Mouse (Mus musculus) adrenal gland, postnatal 36 days (tissue): ENCODE data around the gene 0610037L13Rik. TPM values are rescaled to one million over a fixed set of nuclear protein-coding genes. Genes with fewer than 3 reads are reported as not detected.

Experiments used
- DNase-seq, 2 experiments: peaks; one replicate each; pipeline ENCODE4 v3.0.0; 2021; ENCODE audit warnings: mixed read lengths in 1 of 2
- long read RNA-seq, 2 experiments: library from polyadenylated mRNA; stranded (forward); transcript quantifications; one replicate each; pipeline ENCODE4 v2.0.0; 2021; ENCODE audit warnings: borderline sequencing depth in 2 of 2
- total RNA-seq, 2 experiments: library from RNA; stranded (reverse); gene quantifications; 2 replicates each; pipeline ENCODE4 v1.2.3; 2021

Gene 0610037L13Rik
- total RNA-seq = 10 to 100 TPM; 77.5 to 94.1 TPM
- long read RNA-seq, experiment 1, transcript 0610037L13Rik-212 (8 exons, 2,997 nt) = major isoform, 46 of 92 reads
- long read RNA-seq, experiment 1, transcript 0610037L13Rik-207 (7 exons, 1,551 nt) = minor isoform, 23 of 92 reads
- long read RNA-seq, experiment 1, partial matches to known transcripts = 18 of 92 reads
- long read RNA-seq, experiment 1, other reads (novel, unspliced or antisense) = 1 of 92 reads
- long read RNA-seq, experiment 2, transcript 0610037L13Rik-212 (8 exons, 2,997 nt) = major isoform, 23 of 41 reads
- long read RNA-seq, experiment 2, transcript 0610037L13Rik-207 (7 exons, 1,551 nt) = minor isoform, 9 of 41 reads
- long read RNA-seq, experiment 2, partial matches to known transcripts = 0 of 41 reads
- long read RNA-seq, experiment 2, other reads (novel, unspliced or antisense) = 9 of 41 reads

DNA sequence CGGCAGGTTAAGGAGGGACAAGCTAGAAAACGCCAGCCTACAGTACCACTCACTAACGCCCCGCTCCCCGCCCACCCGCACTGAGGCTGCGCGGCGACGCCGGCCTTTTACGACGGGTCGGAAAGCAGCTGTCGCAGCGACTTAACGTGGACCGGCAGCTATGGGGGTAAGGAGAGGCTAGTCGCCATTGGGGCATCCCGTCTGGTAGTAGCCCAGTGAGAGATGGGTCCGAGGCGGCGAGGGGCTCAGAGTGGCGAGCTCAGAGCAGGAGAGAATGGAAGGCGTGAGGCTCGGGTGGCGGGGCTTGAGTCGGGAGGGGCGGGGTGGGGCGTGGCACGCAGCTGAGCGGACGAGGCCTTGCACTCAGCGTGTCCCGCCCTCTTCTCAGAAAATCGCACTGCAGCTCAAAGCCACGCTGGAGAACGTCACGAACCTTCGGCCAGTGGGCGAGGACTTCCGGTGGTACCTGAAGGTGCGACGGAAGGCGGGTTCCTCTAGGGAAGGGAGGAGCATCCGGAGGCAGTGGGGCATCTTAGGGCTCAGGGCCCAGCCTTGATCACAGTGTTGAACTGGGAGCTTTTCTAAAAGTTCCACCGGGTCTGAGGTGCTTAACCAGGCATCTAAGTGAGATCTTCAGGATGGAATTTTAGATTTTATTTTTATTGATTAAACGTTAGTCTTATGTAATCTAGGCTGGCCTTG, at the start of gene 0610037L13Rik:
Gene 0610037L13Rik (plus strand): TSS at position 83 of the 702 bp plus-strand sequence.
- peak; percentile 95 for DNase-seq

DNA sequence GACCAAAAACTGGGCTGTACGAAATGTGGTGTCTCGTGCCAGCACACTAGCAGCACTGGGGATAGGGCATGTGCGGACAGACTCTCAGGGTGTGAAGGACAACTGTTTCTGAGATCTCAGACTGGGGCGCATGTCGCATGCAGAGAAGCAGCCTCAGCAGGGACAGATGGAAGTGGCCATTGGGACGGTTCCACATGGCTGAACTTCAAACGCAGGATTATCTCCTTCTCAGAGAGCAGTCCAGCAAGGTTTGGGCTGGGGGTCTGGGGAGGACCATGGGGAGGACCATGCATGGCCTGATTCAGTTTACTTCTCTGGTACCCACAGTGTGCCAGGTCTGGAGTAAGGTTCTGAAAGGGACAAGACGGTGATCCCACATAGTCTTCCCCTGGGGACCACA, 45.9 kb upstream of the 0610037L13Rik start:
- no peak for DNase-seq

DNA sequence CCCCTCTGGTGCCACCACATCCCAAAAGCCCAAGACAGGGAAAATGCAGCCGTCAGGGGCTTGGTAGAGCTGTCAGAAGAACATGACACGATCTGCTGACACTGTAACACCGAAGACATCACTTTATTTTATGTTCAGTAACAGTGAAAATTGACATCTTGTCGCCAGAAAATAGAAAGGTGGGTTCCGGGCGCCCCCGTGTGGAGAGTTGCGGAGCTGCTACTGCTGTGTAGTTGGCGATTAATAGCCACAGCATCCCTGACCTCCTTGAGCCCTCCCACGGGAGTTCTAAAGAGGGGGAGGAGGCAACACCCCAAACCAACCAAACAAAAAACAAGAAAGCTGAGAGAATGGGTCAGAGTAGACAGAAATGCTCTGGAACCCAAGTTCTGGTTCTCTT, 44.6 kb upstream of the 0610037L13Rik start:
- peak; percentile 79 to 82 for DNase-seq

DNA sequence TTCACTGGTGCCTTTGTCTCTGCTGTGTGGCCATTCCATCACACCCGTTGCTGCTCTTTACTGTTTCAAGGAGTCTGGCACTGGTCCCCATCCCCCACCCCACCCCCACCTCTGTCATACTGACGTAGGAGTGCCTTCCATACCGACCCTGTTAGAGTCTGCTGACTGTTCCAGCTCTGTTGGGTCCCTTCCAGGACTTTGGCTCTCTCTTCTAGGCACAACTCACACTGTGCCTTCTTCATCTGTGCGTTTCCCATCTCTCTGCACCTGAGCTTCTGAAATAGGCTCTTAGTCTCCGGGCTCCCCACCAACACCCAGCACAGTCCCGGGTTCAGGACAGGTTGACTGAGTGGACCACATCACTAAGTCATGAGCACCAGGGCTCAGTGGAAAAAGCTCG, 42.8 kb upstream of the 0610037L13Rik start:
- no peak for DNase-seq

DNA sequence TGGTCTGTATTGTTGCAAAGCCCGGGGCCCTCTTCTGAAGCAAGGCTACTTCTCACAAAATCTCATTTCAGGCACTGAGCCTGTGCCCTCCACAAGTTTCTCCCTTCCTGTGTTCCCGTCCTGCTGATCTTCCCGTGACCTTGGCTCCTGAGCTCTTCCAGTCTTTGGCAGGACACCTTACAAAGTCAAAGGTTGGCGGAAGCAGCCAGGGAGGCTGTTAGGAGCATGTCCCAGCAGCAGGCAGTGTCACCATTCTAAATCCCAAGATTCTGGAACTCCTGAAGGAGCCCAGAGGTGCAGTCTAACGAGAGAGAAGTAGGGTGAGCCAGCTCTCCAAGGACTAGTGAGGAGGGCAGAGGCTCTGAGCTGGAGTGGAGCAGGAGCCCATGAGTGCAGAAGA, 41.1 kb upstream of the 0610037L13Rik start:
- peak; percentile 21 to 35 for DNase-seq

DNA sequence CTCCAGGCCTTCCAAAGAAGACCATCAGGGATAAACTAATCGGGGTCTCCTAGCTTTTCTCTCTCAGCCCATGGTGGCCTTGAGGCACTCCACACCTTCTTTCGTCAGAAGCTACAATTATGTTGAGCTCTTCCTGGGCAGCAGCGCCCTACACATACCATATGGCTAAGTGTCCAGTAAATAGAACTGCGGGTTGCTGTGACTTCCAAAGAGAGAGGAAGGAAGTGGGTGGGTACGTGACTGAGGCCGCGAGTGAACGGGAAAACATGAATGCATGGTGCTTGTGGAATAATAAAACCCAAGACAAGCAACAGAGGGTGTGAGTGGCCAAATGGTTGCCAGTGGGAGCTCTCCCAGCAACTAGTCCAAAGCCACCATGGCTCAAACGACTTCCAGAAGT, 40.0 kb upstream of the 0610037L13Rik start:
- DNase-seq = no peak

DNA sequence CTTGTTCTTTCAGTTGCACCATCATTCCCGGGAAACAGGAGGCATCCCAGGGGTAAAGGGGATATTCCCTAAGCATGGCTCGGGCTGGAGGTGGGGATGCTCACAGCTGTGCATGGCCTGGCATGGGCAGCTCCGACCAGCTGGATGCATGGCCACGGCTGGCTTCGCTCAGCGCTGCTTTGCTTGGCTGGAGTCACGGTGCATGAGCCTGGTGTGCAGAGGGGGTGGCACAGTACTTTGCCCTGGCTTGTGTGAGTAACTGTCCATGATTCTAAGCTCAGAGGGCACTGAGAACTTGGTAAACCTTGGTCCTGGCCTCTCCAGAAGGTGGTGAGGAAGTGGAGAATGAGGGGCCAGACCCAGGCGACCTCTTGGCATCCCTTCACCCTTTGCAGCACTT, 39.5 kb upstream of the 0610037L13Rik start:
- no peak for DNase-seq

DNA sequence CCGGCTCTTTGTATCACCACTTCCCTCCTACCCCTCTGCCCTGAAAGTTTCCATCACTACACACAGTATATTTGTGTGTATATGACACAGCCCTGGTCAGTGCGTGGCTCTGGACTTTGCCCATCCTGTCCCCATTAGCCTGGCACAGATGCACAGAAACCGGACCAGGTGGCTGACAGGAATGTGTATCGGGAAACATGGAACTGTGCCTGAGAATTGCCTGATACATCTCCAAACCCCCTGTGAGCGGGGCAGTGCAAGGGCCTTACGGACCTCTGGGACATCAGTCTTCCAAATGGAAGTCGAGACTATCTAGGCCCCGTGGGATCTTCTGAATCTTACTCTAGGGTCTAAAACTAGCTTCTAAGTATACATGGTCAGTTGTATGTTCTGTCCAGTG, 36.3 kb upstream of the 0610037L13Rik start:
- no peak for DNase-seq

DNA sequence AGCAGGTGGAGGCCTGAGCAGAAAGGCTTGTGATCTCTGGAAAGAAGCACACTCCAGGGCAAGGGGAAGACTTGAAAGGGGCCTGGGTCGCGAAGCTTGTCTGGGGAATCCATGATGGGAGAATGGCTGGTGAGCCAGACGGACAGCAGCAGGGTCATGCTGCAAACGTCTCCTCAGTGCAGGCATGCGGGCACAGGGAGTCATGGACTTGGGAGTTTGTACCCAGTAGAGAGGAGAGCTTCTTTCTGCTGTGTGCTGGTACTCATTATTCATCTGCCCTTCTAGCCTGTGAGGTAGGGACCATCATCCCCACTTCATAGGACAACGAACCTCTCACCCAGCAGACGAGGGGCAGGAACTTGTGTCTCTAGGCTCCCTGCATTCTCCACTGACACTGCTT, 35.8 kb upstream of the 0610037L13Rik start:
- no peak for DNase-seq

DNA sequence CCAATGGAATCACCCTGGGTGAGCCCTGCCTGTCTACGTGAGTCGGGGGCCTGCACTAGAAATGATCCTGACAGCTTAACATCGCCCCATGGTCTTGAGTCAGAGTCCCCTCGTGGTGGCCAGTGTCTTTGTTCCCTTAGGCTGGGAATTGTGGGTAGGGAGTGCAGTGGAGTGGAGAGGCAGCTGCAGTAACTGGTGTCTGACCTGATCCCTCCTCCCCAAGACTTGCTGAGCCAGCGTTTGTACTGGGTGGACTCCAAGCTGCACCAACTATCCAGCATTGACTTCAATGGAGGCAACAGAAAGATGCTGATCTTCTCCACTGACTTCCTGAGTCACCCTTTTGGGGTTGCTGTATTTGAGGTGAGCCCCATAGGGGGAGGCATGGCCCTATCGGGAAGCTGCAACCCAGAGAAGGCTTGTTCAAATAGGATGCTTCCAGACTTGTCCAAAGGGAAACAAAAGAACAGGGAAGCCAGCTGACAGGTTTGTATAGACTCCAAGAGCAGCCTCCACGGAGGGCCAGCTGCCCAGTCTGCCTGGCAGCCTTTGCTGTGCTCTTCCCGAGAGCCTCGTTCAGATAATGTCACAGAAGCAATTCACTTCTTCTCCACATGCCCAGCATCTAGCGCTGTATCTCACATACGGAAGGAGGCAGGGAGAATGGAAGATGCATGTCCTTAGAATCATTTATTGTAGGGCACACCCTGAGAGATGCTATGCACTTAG, 32.5 kb upstream of the 0610037L13Rik start:
- no peak for DNase-seq

DNA sequence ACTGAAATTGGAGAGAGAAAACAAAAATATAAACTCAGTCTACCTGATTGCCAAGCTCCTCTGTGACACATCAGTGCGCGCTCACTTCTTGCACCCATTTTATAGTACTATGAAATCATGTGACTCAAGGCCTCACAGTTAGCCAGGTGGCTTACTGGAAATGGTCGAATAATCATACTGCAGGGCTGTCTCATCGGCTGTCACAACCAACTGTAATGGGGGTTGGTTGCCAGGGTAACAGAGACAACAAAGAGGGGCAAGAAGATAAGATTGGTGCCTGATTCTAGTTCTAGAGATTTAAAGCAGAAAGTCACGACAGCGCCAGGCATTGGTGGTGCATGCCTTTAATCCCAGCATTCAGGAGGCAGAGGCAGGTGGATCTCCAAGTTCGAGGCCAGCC, 30.6 kb upstream of the 0610037L13Rik start:
- no peak for DNase-seq

DNA sequence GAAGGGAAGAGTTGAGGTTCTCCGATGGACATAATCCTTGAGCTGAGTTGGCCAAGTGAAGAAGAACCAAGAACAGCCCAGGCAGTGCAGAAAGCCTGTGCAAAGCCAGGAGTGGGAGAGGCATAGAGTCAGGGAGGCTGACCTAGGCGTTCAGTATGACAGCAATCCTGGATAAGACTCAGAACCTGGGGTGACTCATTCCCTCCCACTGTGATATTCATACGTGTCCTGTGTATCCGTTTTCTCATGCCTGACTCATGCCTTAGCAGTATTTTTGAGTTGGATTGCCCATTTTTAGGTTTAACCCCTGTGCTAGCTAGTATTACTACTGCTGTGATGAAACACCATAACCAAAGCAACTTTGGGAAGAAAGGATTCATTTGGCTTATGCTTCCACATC, 24.7 kb upstream of the 0610037L13Rik start:
- DNase-seq = no peak

DNA sequence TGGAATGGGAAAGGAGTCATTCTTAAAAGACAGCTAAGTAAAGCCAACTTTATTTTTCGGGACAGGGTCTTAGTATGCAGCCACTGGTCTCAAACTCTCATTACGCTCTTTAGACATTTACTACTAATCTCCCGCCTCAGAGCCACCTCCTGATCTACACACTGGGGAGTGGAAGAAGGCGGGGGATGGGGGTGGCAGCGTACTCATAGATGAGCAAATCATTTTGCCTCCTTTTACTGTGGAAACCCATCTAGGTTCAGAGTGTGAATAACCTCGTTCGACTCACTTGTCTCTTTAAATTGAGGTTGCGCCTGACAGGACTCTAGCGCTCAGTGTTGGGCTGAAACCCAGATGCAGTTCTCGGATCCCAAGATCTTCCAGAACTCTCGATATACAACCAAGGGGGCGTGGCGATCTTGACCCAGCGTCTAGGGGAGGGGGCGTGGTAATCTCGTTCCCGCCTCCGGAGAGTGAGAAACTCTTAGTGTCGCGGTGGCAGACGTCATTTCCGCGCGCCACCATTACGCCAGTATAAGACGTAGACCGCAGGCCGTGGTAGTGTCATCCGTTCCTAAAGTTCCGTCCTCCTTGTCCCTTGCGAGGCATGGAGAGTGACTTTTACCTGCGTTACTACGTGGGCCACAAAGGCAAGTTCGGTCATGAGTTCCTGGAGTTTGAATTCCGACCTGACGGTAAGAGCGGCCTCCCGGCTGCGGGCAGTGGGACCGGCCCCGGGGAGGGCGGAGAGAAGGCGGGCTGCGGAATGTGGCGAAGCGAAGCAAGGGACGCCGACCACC, 10.2 kb upstream of the 0610037L13Rik start, which contains the start of gene Magoh:
Gene Magoh (plus strand): TSS at position 502 of the 797 bp plus-strand sequence.
- peak; percentile 97 to 98 for DNase-seq

DNA sequence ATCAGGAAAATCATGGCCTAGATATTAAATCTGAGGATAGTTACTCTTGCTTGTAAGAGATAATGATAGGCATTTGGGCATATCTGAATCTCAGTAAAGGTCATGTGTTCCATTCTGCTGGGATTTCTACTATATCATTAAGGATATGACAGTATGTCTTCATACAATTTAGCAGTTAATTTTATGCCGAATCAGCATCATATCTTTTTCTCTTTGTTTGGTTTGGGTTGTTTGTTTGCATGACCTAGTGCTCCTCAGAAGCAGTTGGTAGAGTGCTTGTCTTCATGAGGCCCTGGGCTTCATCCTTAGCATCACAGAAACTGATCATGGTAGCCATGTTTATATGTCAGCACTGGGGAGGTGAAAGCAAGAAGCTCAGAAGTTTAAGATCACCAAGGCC, 8.0 kb upstream of the 0610037L13Rik start:
- DNase-seq = no peak

DNA sequence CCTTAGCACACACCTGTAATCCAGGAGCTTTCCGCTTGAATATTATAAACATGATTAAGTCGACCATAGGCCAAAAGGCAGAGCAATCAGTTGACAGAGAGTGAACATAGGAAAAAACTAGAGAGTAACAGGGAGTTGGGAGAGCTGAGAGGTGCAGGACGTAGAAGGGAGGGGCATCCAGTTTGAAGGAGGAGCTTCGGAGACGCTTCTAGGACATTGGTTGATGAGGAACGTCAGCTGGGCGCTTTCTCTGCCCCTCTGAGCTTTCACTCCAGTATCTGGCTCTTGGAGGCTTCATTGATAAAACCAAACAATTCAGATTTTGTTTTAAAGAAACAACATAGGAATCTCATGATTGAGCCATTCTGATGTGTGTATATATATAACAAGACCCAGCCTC, 3.2 kb upstream of the 0610037L13Rik start:
- no peak for DNase-seq

DNA sequence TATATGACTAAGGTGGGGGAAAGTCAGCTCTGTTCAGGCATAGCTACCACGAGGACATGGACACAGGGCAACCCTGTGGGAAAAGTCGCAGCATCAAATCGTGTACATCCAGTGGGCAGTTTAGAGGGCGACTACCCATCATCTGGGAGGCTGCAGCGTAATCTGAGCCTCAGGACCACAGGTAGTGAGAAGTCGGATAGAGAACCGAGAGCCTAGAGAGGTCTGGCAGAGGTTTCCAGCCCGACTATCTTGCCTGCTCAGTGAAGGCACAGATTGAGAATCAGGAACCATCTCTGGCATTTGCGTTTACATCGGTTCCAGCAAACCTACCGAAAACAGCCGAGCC, 255 bp upstream of the 0610037L13Rik start:
- DNase-seq = no peak

DNA sequence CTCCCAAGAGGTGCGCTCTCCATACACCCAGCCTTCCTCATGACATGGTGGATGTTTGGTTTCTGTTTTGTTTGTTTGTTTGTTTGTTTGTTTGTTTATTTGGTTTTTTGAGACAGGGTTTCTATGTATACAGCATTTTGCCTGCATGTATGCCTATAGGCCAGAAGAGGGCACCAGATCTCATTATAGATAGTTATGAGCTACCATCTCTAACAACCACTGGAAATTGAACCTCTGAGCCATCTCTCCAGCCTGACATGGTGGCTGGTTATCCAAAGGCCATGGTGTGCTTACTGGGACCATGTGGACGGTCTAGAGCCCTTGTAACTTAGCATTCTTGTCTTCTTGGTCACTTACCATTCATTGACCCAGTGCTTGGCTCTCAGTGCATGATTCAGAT, 3.0 kb downstream of the 0610037L13Rik start:
- DNase-seq = no peak

DNA sequence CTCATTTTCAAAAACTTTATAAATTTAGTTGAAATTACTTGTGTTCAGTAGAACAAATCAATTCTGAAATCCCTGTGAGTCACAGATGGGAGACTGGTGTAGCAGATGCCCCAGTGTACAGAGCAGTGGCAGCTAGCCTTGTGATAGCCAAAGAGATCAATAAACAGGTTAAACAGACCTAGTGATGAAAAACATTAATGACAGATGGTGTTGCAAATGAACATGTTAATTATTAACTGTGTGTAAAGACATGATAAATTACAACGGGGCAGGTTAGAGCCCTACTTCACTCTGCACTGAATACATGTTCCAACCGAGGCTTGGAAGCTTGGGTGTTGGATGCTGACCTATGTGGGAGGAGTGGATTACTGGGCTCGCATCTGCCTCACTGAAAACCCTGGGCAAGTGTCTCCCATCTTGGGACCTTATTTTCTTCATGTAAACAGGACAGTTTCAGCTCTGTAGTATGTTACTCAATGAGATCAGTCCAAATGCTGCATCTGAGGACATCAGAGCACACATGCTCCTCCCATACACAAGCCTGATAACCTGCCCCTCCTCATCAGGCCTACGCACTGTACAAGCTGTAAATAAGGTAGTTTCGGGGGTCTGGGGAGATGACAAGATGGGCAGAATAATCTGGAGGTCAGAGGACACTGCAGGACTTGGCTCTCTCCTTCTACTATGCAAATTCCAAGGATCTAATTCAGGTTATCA, 9.8 kb downstream of the 0610037L13Rik start:
- no peak for DNase-seq

DNA sequence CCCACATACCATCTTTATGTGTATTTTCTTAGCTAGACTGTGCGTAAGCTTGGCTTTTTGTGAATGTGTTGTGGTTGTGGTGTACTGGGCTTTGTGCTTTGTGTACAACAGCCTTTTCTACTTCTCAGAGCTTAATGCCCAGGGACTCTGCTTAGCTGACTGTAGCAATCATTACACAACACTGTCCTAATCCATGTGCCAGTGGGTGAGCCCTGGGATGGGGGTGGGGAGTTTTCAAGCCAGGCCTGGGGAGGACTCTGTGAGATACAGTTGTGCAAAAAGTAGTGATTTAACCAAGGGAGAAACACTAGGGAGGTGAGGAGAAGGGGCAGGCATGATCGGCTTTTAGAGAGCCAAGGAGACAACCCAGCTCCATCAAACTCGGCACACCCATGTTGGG, 10.6 kb downstream of the 0610037L13Rik start:
- DNase-seq = peak in 1 of 2 experiments; percentile 25

DNA sequence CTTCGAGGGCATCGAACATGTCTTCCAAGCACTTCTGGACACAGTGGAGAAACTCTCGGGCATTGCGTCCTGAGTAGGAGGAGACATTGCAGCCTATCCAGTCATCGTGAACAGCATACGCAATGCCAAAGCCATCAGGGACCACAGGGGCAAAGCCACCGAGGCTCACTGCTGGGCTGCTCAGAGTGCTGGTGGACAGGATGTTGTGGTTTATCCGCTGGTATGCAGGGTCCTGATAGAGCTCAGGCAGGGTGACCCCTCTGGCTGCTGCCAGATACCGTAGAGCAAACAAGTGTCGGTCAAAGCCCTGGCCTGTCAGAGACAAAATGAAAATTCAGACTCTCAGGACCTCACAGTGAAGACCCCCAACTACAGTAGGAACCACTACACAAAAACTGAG, 14.6 kb downstream of the 0610037L13Rik start:
- no peak for DNase-seq

DNA sequence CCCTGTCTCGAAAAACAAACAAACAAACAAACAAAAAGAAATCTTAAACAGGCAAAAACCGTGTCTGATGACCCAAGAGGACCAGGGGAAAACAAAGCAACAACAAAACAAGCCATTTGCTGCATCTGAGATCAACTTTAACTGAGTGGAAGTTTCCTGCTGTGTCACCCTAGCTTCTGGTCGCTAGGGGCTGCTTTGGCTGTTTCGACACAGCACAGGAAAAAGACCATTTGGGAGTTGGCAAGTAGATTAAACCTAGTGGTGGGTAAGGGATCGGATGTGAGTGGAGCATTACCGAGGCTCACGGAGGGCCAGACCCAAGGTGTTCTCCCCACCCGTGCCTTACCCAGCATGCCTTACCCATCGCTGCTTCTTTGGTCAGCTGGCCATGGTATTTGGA, 16.9 kb downstream of the 0610037L13Rik start:
- no peak for DNase-seq
